Mouse (Mus musculus): ENCODE measurements around the gene Mab21l1. TPM values are rescaled to one million over a fixed set of nuclear protein-coding genes. Genes with fewer than 3 reads are reported as not detected.

Mab21l1 gene
- total RNA-seq, 2 experiments from 2014 or later, result 0.86 to 2.1 TPM

DNA sequence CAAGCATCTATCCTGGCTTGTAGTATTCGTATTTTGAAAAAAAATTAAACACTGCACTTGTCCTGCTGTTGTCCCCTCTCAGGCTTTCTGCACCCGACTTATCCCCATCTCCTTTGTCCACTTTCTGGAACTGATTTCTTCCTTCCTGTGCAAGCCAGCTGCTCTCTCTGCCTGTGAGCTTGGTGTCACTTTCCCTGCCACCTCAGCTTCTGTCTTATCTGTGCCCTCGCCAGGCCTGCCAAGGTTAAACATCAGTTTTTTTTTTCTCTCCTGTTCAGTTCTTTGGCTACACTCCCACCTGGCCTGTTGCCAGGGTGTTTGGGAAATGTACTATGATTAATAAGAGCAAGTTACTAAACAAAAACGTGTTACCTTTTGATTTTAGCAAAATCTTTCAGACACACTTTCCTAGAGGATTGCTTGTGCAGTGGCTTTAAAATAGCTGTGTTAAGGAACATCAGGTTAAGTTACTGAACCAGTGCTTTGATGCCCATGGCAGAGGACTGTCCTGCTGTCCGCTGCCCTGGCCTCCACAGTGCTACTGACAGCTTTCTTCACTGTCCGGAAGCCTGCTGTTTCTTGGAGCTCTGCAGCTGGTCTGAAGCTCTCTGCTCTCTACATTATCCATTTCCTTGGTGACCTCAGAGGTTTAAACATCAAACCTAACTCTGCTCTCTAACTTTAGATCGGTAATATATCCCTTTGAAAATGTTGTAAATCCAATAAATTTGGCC, 11.7 kb downstream of the Mab21l1 start:
- intact Hi-C loops (cut with DNase I), result no loop called here
- DNase-seq (ENCODE audit: low spot score in 2 of 2), result no peak

DNA sequence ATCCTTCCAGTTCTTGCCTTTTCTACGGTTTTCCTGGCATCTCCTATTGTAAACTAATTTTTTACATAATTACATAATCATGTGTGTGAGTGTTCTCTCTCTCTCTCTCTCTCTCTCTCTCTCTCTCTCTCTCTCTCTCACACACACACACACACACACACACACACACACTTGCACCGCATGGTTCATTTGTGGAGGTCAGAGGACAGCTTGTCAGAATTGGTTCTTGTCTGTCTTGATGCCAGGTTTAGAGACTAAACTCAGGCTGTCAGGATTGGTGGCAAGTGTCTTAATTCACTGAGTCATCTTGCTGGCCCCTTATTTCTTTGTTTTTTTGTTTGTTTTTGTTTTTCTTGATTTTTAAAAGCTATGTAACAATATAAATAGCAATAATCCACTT, 12.5 kb downstream of the Mab21l1 start:
- intact Hi-C loops (cut with DNase I), result no loop called here

DNA sequence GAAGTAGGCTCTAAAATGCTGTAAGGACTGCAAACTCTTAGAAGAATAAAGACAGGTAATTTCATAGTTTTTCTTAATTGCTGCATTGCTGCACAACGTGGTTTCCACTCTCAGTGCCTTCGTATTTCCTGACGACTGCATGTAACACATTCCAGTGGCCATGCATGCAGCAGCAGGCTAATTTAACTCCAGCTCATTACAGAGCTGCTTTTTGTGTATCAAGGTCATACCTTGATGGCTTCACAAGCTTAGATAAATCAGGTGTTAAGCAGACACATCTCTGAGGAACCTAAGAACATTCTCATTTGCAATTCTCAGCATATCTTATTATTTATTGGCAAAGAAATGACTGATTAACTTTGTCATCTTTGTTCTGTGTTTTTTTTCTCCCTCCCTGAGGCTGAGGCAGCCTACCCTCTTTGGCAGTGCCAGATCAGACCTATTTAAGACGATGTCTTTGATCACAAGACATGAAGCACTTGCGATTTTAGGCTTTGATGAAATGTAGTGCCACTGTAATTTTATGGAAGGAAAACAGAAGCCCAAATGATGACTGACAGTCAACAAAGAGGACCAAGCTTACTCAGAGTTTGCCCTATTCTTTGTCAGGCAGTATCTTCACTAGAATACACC, 32.8 kb downstream of the Mab21l1 start:
- intact Hi-C loops (cut with DNase I), result no loop called here

More for the DNA sequence above, 12.5 kb downstream of the Mab21l1 start:
- DNase-seq (ENCODE audit: low spot score in 2 of 2), result no peak

DNA sequence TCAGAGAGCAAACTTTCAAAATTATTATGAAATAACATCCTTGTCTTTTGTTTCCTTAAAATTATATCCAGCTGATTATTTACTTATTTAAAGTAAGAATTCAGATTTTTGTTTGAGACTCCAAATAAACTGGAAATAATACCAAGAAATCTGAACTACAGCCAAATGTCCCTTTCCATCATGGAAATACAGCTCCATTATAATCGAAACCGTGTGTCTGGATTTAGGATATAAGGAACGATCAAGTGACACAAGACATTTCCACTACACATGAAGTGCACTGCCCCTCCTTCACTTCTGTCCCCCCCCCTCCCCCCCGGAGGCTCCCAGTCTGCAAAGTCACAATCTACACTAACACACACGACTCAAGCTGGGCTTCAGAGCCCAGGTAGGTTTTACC, 33.8 kb downstream of the Mab21l1 start:
- intact Hi-C loops (cut with DNase I), result no loop called here
- no peak for DNase-seq (ENCODE audit: low spot score in 2 of 2)

More for the DNA sequence above, 32.8 kb downstream of the Mab21l1 start:
- DNase-seq (ENCODE audit: low spot score in 2 of 2), result no peak

DNA sequence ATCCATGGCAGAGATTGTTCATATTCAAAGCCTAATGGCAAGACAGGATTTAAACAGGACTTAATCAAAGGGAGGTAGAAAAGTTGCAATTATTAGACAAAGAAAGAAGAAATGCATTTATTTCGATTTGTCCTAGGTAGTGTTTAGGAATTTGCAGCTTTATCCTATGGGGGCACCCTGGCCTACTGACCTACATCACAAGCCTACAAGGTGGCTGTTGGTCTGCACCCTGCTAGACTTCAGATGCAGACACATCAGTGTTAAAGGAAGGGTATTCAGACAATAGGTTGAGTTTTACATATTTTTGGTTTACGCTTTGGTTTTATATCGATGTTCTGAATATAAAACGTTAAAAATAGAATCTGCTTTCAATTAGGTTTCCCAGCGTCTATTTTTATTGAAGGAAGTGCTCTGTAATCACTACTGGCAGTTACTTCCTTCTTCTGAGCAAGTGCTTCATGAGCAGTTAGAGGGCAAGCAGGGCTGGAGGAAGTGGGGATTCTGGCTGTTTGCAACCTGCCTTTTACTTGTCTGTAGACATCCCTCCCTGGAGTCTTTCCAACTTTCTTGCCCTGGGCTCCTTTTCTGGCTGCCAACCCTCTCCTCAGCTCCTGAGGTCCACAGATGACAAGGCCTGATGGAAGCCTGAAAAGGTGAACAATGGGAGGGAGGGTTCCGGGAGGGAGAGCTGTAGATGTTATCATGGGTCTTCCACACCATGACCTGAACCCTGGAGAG, 34.5 kb downstream of the Mab21l1 start:
- intact Hi-C loops (cut with DNase I), result no loop called here
- DNase-seq (ENCODE audit: low spot score in 2 of 2), result peak in 1 of 2 experiments; percentile 16

DNA sequence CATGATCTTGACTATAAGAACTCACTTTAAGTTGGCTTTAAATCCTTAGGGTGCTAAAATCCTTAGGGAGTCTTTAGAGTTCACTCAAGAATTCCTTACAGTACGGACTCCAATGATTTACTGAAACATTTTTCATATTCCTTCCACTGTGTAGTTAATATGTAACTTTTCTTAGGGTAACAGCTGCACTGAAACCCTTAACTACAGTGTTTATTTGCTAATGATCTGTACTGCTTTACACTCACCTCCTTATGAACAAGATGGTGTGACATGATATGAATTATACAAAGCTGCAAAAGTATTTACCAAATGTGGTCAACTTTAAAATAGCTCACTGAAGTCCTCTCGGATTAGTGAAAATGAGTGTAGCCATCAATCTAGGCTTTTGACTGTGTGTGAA, 35.8 kb downstream of the Mab21l1 start:
- intact Hi-C loops (cut with DNase I), result no loop called here

DNA sequence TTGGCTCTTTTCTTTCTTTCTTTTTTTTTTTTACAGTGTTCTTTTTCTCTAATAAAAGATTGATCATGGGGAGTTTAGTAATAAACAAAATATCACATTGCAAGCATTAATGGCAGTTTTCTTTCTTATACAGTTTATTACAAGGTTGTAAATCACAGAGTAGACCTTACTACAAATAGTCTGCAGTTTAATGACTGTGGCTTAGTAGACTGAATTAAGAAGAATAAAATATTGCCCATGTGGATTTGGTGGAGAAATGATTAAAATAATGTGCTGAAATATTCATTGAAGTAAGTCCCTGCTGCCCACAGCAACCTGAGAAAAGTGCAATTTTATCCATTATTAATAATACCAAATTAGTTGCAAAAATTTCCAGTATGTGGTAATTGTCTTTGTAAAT, 37.3 kb downstream of the Mab21l1 start:
- intact Hi-C loops (cut with DNase I), result no loop called here
- DNase-seq (ENCODE audit: low spot score in 2 of 2), result no peak

More for the DNA sequence above, 35.8 kb downstream of the Mab21l1 start:
- DNase-seq (ENCODE audit: low spot score in 2 of 2), result no peak

DNA sequence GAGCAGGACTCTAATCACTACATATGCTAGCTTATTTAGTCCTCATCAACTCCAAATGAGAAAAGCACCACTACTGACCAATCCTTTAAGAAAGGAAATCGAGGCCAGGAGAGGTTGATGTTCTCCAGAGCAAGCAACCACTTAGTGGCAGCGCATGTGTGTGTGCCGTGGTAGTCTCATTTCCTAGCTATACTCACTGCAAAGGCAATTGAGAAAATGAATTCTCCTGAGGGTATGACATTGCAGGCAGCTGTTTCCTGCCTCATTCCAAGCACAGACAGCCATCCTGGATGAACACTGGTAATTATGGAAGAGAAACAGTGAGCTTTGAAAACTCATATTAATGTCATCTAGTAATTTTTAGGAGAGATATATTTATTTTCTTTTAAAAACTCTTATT, 42.6 kb downstream of the Mab21l1 start:
- DNase-seq (ENCODE audit: low spot score in 2 of 2), result no peak
- intact Hi-C loops (cut with DNase I), result no loop called here

DNA sequence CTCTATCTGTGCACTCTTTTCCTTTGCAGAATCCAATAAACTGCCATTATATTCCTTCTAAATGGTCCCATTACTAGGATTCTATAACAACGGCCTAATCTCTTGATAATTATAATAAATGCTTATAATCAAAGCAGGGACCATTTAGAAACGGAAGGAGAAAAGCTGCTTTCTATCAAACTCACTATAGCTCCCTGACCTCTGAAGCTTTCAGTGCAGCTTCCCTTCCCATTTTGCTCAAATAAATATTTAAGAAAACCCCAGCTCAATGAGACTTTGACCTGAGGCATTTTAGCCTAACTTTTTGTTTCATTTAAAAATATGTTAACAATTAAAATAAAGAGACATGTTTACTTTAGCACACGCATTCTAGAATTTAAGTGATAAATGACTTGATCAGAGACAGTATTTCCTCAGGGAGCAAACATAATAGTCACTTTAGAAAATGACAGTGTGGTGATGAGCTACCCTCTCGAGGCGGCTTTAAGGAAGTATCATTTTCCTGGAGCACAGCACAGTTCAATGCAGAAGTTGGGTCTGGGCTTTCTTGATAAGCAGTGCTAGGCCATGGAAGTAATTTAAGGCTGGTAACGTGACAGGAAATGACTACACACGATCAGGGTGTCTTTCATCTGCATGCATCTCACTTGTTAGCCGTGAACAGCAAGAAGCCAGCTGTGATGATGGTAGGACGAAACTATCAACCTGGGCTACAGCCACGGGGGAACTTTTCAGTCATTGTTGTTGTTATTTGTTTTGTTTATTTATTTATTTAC, 46.4 kb downstream of the Mab21l1 start:
- intact Hi-C loops (cut with DNase I), result no loop called here
- DNase-seq (ENCODE audit: low spot score in 2 of 2), result no peak

DNA sequence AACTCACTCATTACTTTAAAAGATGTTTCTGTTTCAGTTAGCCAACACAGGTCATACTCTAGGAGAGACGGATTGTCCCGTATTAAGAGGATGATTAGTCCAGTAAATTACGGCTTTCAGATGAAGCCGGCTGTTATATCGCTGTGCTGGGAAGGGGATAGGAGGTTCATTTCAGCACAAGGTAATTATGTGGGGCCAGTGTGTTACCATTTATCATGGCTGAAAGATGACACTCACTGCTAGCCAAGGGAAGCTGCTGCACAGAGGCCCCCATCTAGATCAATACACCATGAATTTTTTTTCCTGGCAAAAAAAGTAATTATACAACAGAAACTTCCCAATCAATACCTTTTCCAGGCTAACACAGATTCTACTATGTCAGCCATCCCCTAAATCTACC, 47.9 kb downstream of the Mab21l1 start:
- no peak for DNase-seq (ENCODE audit: low spot score in 2 of 2)
- intact Hi-C loops (cut with DNase I), result no loop called here

Data from left cerebral cortex, postnatal 14 days (tissue).